Mouse (Mus musculus): ENCODE measurements around the gene Usf1. TPM values are rescaled to one million over a fixed set of nuclear protein-coding genes. Genes with fewer than 3 reads are reported as not detected.

Usf1 gene
- total and polyA plus RNA-seq, 2 experiments from 2014 or later, result 156 to 160 TPM

DNA sequence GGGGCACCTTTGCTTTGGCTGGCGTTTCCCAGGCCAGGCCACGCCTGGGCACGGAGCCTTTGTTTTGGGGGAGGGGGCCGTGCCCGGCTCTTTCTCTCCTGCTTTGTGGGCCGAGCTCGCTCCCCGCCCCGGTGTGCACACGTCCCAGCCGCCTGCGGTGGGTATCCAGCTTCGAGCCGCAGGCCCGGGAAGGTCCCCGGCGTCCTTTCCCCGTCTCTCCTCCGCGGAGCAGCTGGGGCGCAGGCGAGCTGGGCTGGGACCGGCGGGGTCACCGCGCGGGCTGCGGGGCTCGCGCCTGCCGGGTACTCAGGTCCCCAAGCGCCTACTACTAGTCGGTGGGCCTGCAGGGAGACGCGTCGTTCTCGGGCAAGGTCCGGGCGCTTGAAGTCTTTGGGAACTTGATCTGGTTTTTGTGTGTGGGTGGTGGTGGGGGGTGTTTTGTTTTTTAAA lies 404 bp downstream of the Usf1 start:
- peaks cover 13% of the 10 kb centered on the region; the same call in 1 of the 2 replicates for H3K27me3 ChIP-seq (ENCODE audit: insufficient read depth, low read length)
- H3K4me2 ChIP-seq (ENCODE audit: low read depth, low read length, poor library complexity, severe bottlenecking), result peak overlapping the region; percentile 63
- DNase-seq (ENCODE audit: low spot score) (no peak), ATAC-seq (ENCODE audit: low FRiP score) (peak; percentile 84)
- no peaks in the 10 kb centered on the region for H3K9me3 ChIP-seq (ENCODE audit: low read length)
- H3K9ac ChIP-seq (replicated peaks; ENCODE audit: low read length, poor library complexity, severe bottlenecking), result peak overlapping the region; percentile 87
- peak overlapping the region; percentile 66 for H3K4me3 ChIP-seq (ENCODE audit: low read depth, low read length)
- no peak for TF ChIP-seq CTCF (IDR thresholded peaks at IDR 0.05)
- H3K4me1 ChIP-seq (ENCODE audit: insufficient read depth, low read length), result no peaks in the 10 kb centered on the region
- peak overlapping the region; percentile 96 for H3K27ac ChIP-seq (ENCODE audit: low read depth, low read length)
- 0% methylated on average over 25 of the region's 39 CpGs for WGBS
- peaks cover 14% of the 10 kb centered on the region for H3K36me3 ChIP-seq (ENCODE audit: insufficient read depth, low read length)

DNA sequence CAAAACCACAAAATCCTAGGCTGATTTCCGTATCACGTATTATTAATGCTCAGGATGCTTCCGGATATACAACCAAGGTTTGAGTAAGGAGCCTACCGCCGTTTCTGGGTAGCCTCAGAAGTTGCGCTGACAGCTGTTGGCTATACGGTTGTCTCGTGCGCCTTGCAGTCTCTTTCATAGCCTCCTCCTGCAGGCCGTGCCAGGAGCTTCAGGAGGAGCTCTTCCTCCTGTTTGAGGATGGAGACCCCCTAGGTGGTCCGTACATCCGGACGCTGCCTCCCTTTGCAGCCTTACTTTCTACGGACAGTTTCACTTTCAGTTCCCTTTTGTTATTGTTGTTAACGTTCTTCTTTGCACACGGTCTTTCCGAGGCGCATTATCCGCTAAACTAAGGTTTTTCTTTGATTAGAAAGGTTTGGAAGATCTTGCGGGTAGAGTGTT lies 908 bp downstream of the Usf1 start:
- Histone ChIP-seq H3K36me3 (ENCODE audit: insufficient read depth, low read length) (peaks cover 19% of the 10 kb centered on the region), H3K4me1 (ENCODE audit: insufficient read depth, low read length) (no peaks in the 10 kb centered on the region), H3K4me2 (ENCODE audit: low read depth, low read length, poor library complexity, severe bottlenecking) (peak overlapping the region; percentile 63), H3K9me3 (ENCODE audit: low read length) (no peaks in the 10 kb centered on the region), H3K9ac (replicated peaks; ENCODE audit: low read length, poor library complexity, severe bottlenecking) (peak overlapping the region; percentile 87), H3K27ac (ENCODE audit: low read depth, low read length) (peak overlapping the region; percentile 96), H3K4me3 (ENCODE audit: low read depth, low read length) (peak overlapping the region; percentile 66), H3K27me3 (ENCODE audit: insufficient read depth, low read length) (peaks cover 13% of the 10 kb centered on the region; the same call in 1 of the 2 replicates)
- under 1% methylated on average over 20 of the region's 20 CpGs for WGBS
- TF ChIP-seq CTCF (IDR thresholded peaks at IDR 0.05), result peak; percentile 49
- peak; percentile 83 for DNase-seq (ENCODE audit: low spot score)
- peak; percentile 45 for ATAC-seq (ENCODE audit: low FRiP score)

DNA sequence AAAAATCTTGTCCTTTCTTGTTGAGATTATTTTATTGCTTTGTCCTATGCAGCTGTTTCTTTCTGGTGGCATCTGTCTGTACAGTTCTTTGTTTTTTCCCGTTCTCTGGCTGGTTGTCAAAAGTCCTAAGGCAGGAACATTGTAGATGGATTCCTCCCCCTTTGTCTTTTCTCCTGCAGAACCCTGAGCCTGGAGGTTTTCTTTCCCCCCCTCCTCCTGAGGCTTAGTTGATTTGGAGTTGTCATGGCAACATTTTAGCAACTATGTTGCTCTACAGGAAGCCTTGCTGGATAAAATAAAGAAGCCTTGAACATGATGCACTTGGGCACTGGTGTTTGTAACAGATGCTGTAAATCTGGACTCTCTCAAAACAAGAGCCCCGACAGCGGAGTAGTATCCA lies 1.3 kb downstream of the Usf1 start:
- WGBS, result 10% methylated on average over 3 of the region's 3 CpGs
- Histone ChIP-seq H3K4me3 (ENCODE audit: low read depth, low read length) (peak overlapping the region; percentile 66), H3K4me2 (ENCODE audit: low read depth, low read length, poor library complexity, severe bottlenecking) (peak overlapping the region; percentile 63), H3K27ac (ENCODE audit: low read depth, low read length) (peak overlapping the region; percentile 96), H3K36me3 (ENCODE audit: insufficient read depth, low read length) (peaks cover 23% of the 10 kb centered on the region), H3K9ac (replicated peaks; ENCODE audit: low read length, poor library complexity, severe bottlenecking) (peak overlapping the region; percentile 87), H3K4me1 (ENCODE audit: insufficient read depth, low read length) (no peaks in the 10 kb centered on the region), H3K27me3 (ENCODE audit: insufficient read depth, low read length) (peaks cover 12% of the 10 kb centered on the region; the same call in 1 of the 2 replicates), H3K9me3 (ENCODE audit: low read length) (no peaks in the 10 kb centered on the region)
- ATAC-seq (ENCODE audit: low FRiP score) (no peak), DNase-seq (ENCODE audit: low spot score) (peak; percentile 61)
- TF ChIP-seq CTCF (IDR thresholded peaks at IDR 0.05), result no peak

DNA sequence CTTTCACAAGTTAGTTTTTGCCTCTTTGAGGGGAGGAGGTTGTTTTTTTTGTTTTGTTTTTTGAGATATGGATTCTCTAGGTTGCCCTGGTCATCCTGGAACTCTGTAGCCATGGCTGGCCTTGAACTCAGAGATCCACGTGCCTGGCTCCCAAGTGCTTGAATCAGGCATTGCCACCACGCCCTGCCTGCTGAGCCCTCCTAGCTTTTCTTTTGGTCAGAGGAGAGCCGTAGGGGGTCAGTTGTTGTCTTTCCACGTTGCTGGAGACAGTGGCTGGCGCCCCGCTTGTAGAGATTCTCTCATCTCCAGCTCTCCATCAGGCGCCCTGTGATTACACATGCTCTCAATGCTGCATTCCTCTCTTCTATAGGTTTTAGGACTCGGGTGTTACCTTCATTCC lies 2.5 kb downstream of the Usf1 start:
- no peak for TF ChIP-seq CTCF (IDR thresholded peaks at IDR 0.05)
- H3K9me3 ChIP-seq (ENCODE audit: low read length), result no peaks in the 10 kb centered on the region
- no peaks in the 10 kb centered on the region for H3K4me1 ChIP-seq (ENCODE audit: insufficient read depth, low read length)
- H3K27me3 ChIP-seq (ENCODE audit: insufficient read depth, low read length), result peaks cover 4% of the 10 kb centered on the region; the same call in 1 of the 2 replicates
- H3K4me2 ChIP-seq (ENCODE audit: low read depth, low read length, poor library complexity, severe bottlenecking), result no peak overlapping the region
- H3K27ac ChIP-seq (ENCODE audit: low read depth, low read length), result no peak overlapping the region
- no peak overlapping the region for H3K9ac ChIP-seq (replicated peaks; ENCODE audit: low read length, poor library complexity, severe bottlenecking)
- 76% methylated on average over 8 of the region's 8 CpGs for WGBS
- ATAC-seq (ENCODE audit: low FRiP score), result no peak
- no peak overlapping the region for H3K4me3 ChIP-seq (ENCODE audit: low read depth, low read length)
- no peak for DNase-seq (ENCODE audit: low spot score)
- H3K36me3 ChIP-seq (ENCODE audit: insufficient read depth, low read length), result peaks cover 30% of the 10 kb centered on the region

DNA sequence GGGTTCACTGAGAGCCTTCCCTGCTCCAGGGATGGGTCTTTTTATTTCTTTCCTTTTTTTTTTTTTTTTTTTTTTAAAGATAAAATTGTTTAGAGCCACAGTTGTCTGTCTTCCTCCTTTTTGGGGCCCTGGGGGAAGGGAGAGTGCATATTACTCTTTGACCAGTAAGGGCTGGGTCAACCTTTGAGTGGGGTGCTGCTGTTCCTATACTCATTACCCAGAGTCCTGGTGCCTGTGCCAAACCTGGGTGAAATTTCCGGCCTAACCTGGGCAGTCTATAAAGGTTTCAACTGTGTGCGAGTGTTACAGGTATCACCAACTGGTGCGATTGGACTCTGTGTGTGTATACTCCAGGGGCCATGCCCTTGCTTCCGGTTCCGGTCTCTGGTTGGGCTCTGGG lies 7.5 kb downstream of the Usf1 start, which contains the start of gene Tstd1:
TSS of gene Tstd1 (plus strand) at position 213 of the 400 bp plus-strand sequence.
- H3K9me3 ChIP-seq (ENCODE audit: low read length), result no peaks in the 10 kb centered on the region
- no peaks in the 10 kb centered on the region for H3K27me3 ChIP-seq (ENCODE audit: insufficient read depth, low read length)
- DNase-seq (ENCODE audit: low spot score) (no peak), ATAC-seq (ENCODE audit: low FRiP score) (no peak)
- no peak within 1 kb of the TSS for H3K4me2 ChIP-seq (ENCODE audit: low read depth, low read length, poor library complexity, severe bottlenecking)
- H3K4me3 ChIP-seq (ENCODE audit: low read depth, low read length), result no peak within 1 kb of the TSS
- no peak for TF ChIP-seq CTCF (IDR thresholded peaks at IDR 0.05)
- H3K36me3 ChIP-seq (ENCODE audit: insufficient read depth, low read length), result peaks cover 36% of the 10 kb centered on the region
- no peaks in the 10 kb centered on the region for H3K4me1 ChIP-seq (ENCODE audit: insufficient read depth, low read length)
- H3K9ac ChIP-seq (replicated peaks; ENCODE audit: low read length, poor library complexity, severe bottlenecking), result no peak within 1 kb of the TSS
- H3K27ac ChIP-seq (ENCODE audit: low read depth, low read length), result no peak within 1 kb of the TSS
- 86% methylated on average over 5 of the region's 5 CpGs for WGBS

DNA sequence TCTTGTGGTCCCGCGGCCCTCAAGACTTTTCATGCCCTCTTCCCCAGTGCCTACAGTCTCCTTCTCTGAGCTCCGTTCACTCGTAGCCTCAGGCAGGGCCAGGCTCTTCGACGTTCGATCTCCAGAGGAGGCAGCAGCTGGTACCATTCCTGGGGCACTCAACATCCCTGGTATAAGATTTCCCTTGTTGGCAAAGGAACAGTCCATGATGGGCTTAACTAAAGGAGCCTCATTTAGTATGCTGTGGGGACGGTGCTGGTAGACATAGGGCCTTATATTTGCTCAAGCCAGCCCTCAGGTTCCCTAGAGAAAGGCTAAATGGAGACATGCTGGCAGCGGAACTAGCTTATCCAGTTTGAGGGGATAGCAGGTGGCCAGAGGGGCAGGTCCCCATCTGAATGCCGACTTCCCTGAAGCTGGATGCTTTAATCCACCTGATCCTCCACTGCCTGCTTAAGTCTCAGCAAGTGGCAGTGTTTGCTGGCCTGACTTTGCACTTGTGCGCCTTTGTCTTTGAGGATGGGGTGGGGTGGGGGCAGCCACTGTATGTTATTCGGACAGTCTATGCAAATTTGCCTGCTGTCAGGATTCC lies 8.3 kb downstream of the Usf1 start:
- Histone ChIP-seq H3K4me1 (ENCODE audit: insufficient read depth, low read length) (no peaks in the 10 kb centered on the region), H3K4me3 (ENCODE audit: low read depth, low read length) (no peak overlapping the region), H3K27me3 (ENCODE audit: insufficient read depth, low read length) (no peaks in the 10 kb centered on the region), H3K27ac (ENCODE audit: low read depth, low read length) (no peak overlapping the region), H3K36me3 (ENCODE audit: insufficient read depth, low read length) (peaks cover 36% of the 10 kb centered on the region), H3K9ac (replicated peaks; ENCODE audit: low read length, poor library complexity, severe bottlenecking) (no peak overlapping the region), H3K4me2 (ENCODE audit: low read depth, low read length, poor library complexity, severe bottlenecking) (no peak overlapping the region), H3K9me3 (ENCODE audit: low read length) (no peaks in the 10 kb centered on the region)
- 28% methylated on average over 12 of the region's 12 CpGs for WGBS
- TF ChIP-seq CTCF (IDR thresholded peaks at IDR 0.05), result no peak
- peak; percentile 39; the same call in 1 of the 2 replicates for ATAC-seq (ENCODE audit: low FRiP score)
- DNase-seq (ENCODE audit: low spot score), result peak; percentile 37

Data from midbrain, postnatal 0 days (tissue).